Mouse (Mus musculus) 416B (cell line): Measurements from ENCODE around the gene Hfe2.

Source experiments
- DNase-seq: peaks from one replicate; pipeline ENCODE4 v3.0.0; 2011; ENCODE audit warnings: low read depth

The Hfe2 gene

DNA sequence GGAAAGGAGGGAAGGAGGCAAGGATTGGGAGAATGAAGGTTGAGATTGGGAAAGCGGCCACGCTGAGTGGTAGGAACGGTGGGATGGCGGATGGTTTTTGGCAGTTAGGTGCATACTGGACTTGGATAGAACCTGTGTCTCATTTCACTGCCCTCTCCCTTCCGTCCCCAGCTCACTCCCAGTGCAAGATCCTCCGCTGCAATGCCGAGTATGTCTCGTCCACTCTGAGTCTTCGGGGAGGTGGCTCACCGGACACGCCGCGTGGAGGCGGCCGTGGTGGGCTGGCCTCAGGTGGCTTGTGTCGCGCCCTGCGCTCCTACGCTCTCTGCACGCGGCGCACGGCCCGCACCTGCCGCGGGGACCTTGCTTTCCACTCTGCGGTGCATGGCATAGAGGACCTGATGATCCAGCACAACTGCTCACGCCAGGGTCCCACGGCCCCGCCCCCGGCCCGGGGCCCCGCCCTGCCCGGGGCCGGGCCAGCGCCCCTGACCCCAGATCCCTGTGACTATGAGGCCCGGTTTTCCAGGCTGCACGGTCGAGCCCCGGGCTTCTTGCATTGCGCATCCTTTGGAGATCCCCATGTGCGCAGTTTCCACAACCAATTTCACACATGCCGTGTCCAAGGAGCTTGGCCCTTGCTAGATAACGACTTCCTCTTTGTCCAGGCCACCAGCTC lies 2.0 kb downstream of the Hfe2 start:
- no peak for DNase-seq

DNA sequence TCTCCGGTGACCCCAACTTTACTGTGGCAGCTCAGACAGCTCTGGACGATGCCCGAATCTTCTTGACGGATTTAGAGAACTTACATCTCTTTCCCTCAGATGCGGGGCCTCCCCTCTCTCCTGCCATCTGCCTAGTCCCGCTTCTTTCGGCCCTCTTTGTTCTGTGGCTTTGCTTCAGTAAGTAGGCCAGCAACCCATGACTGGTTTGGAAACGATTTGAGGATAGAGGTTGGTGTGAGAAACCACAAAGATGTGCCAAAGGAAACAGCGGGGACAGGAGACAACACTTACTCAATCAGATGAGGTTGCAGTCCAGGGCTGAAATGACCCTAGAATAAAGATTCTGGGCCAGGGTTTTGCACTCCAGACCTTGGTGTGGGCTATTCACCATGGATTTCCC lies 3.5 kb downstream of the Hfe2 start:
- DNase-seq, result peak; percentile 56

GRCm38 (mm10) chr3:96532050-96532449 lies 7.1 kb downstream of the Hfe2 start:
- peak; percentile 28 for DNase-seq

GRCm38 (mm10) chr3:96534300-96534699 lies 9.3 kb downstream of the Hfe2 start:
- peak; percentile 50 for DNase-seq

- no peak for DNase-seq
Observed at GRCm38 (mm10) chr3:96539316-96539715, 14.3 kb downstream of the Hfe2 start.

DNA sequence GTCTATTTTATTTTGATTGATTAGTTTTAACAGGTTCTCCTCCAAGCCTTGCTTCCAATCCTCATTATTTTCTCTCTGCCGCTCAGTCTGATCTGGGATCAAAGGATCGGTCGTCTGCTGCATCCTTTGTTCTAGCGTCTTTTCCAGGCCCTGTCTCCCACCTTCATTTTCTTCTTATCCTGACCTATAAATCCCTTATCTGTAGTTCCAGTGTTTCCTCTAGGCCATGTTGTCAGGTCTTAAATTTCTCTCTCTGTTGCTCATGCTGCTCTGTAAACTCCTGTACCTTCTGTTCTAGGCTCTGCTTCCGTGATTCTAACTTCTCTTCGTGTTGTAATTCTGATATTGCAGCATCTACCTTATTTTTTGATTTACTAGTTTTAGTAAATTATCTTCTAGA lies 15.8 kb downstream of the Hfe2 start:
- no peak for DNase-seq

DNA sequence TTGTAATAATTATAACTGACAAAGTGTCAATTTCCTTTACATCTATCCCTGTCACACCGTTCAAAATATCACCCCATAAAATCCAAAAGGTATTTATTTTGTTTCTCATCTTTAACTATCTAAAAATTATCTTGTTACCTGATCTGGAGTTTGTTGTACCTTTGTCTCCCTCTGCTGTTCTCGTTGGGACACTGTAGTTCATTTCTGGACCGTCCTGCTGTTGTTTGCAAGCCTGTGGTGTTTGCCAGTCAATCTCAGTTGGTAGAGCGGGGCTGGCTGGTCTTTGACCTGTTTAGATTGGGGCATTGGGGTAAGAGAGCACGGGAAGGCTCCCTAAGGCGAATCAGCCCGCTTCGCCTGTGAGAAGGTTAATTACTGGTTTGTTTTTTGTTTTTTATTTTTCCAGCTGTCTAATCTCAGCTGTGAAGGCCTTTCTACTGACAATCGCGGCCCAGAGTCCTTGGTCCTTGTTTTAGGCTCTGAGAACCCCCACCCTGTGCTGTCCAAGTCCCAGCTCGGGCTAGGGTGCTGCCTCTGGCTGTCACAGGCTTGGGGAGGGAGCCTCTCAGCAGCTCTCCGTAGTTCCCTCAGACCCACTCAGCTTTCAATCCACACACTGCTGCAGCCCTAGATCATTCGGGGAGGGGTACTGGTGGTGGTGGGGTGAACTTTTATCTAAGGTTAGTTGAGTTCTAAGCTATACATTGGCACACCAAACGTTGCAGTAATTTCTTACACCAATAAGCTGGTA lies 16.5 kb downstream of the Hfe2 start:
- peak; percentile 69 for DNase-seq

- DNase-seq, result no peak
Observed at GRCm38 (mm10) chr3:96542554-96542953, 17.6 kb downstream of the Hfe2 start.

GRCm38 (mm10) chr3:96543345-96543744 lies 18.4 kb downstream of the Hfe2 start:
- no peak for DNase-seq

GRCm38 (mm10) chr3:96545565-96545964 lies 20.6 kb downstream of the Hfe2 start:
- DNase-seq, result peak; percentile 45

DNA sequence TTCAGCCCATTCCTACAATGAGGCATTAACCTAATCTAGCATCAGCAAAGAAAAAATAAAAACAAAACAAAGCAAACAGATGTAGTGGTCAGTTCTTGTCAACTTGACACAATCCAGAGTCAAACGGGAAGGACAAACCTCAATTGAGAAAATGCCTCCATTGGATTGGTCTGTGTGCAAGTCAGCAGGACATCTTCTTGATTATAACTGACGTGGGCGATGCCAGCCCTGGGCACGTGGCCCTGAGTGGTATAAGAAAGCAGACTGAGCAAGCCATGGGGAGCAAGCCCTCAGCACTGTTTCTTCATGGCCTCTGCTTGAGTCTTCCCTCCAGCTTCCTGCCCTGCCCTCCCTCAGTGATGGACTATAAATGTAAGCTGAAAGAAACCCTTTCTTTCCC lies 21.9 kb downstream of the Hfe2 start:
- no peak for DNase-seq

DNA sequence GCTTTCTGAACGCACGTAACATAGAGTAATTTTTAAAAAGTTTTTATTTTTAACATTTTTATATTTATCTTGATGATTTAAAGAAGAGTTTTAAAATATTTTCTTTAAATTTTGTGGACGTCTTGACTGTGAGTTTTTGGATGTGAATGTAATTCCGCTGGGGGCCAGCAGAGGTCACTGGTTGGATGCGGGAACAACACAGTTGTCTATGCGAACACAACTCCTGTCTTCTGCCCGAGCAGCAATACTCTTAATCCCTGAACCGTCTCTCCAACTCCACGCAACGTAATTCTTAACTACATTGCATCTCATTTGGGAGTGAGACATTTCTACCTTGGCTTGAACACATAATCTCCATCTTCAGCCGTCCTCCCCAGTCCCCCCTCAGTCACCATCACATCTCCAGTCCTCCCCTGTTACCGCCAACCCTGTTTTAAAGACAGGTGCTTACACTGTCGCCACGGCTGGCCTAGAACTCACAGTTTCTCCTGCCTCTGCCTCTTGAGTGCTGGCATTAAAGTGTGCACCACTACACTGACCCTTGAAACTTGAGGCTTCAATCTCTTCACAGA lies 22.5 kb downstream of the Hfe2 start:
- DNase-seq, result peak; percentile 76

DNA sequence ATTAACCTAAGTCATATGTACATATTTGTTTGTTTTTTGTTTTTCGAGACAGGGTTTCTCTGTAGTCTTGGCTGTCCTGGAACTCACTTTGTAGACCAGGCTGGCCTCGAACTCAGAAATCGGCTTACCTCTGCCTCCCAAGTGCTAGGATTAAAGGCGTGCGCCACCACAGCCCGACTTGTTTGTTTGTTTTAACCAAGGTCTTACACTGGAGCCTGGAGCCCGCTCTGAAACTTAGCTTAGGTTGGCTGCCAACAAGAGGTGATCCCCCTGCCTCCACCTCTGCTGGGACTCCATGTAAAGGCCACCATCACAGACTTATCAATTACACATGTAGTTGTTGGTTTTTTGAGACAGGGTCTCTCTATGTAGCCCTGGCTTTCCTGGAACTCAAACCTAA lies 23.9 kb downstream of the Hfe2 start:
- no peak for DNase-seq

DNA sequence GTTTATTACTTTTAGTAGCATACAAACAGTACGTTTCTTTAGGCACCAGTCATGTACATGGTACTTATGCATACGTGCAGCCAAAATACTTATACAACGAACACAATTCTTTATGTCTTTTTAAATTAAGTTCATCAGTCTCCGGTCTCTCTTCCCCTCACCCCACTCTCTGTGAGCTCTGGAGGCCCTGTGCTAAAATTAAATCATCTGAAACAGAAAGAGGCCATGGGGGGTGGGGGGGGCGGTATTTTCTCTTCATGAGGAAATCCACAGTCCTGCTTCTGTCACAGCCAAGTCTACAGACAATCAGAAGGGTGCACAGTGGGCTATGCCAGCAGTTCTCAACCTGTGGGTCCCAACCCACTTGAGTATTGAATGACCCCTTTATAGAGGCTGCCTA lies 24.4 kb downstream of the Hfe2 start:
- no peak for DNase-seq

- peak; percentile 85 for DNase-seq
Observed at GRCm38 (mm10) chr3:96551203-96551602, 26.2 kb downstream of the Hfe2 start.

DNA sequence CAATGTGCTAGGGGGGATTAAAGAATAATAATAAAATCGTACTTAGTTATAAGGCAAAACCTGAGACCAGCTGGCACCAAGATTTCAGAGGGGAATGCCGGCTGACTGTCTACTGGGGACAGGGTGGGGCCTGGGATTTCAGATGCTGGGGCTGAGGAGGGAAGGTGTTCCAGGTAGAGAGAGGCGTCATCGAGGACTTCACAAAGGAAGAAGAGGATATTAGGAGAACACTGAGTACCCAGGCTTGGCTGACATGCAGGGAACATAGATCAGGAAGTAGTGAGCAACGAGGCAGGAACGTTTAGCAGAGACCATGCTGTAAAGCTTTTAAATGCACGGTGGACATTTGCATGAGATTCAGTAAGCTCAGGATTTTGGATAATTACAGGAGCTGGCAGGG lies 26.9 kb downstream of the Hfe2 start:
- no peak for DNase-seq

- DNase-seq, result no peak
Observed at GRCm38 (mm10) chr3:96553601-96554000, 28.6 kb downstream of the Hfe2 start.

- no peak for DNase-seq
Observed at GRCm38 (mm10) chr3:96554251-96554650, 29.3 kb downstream of the Hfe2 start.

- no peak for DNase-seq
Observed at GRCm38 (mm10) chr3:96555041-96555596, 30.1 kb downstream of the Hfe2 start.

GRCm38 (mm10) chr3:96555999-96556614 lies 31.1 kb downstream of the Hfe2 start:
- no peak for DNase-seq

DNA sequence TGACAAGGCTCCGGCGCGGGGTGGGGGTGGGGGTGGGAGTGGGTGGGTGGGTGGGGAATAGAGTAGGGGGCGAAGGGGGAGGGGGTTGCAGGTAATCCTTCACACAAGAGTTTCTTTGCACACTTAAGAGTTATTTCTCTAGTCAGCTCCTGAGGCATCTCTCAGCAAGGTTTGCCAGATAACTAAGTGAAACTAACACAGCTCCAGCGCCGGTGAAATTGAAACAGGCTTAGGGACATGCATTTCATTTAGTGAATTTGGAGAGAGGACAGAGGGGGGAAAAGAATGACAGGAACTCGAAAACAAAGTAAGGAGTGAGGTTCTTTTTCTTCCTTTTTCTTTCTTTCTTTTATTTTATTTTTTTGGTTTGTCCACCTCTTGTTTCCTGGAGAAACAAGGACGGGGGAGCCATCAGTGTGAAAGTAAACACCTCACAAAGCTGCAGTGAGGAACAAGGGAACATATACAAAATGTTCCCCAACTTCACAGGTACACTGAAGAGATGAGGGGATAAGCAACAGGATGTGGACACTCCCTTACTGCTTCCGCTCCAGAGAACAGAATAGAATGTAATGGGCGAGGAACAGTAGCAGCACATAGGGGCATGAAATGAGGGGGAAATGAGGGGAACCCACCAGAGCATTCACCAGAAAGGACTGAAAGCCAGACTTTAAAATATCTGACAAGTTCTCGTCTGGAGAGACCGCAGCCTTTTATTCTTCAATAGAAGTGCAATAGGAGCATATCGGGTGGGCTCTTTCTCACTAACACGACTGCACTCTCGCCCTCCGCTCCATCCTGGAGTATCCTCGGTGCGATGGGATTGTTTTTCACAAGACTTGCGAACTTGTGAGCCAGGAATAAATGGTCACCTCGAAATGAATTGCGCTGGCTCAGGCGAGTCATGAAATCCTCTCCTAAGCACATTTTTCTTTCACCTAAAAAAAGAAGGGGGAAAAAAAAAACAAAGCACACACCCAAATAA lies 32.0 kb downstream of the Hfe2 start:
- peak; percentile 64 for DNase-seq
